8 mouse cellular contexts compared by ENCODE assay signal in genomic region chr1:180268249-180269031, GRCm38 (mm10). TPM values are rescaled to one million over a fixed set of nuclear protein-coding genes. Genes with fewer than 3 reads are reported as not detected.
DNase-seq lines count a peak whose midpoint lies in the region; ATAC-seq and TF ChIP-seq lines count a peak whose summit lies in the region.

No protein-coding gene starts in this region.

- no peak; the same call in none of the 2 replicates for TF ChIP-seq RAD21 in CH12.LX (IDR thresholded peaks at IDR 0.05; ENCODE audit: low read depth, low read length)

- WGBS in forebrain, embryonic 10.5 days: 18% methylated on average over 12 of the region's 12 CpGs
- 15% methylated on average over 12 of the region's 12 CpGs for WGBS in heart, postnatal 0 days
- 15% methylated on average over 12 of the region's 12 CpGs for WGBS in liver, embryonic 16.5 days (ENCODE audit: insufficient replicate concordance)
- 14% methylated on average over 12 of the region's 12 CpGs for WGBS in neural tube, embryonic 14.5 days

- in situ Hi-C loops in CH12.LX (cut with MboI; ENCODE audit: low pct_ligation_motif_present, low pct_unique_long_range_greater_than_20kb, low sequenced_read_pairs): loop anchor here (25.0 kb wide), 2 partner anchors 269 to 494 kb away; no protein-coding TSS in a partner anchor

- H3K4me2 ChIP-seq in CH12.LX (ENCODE audit: insufficient read depth, low read depth, poor library complexity, severe bottlenecking): 0 out of 2 replicates have a peak overlapping the region, but pooled peaks have one; percentile 16
- H3K4me2 ChIP-seq in heart, postnatal 0 days (ENCODE audit: low read depth, low read length): no peak overlapping the region
- no peak overlapping the region for H3K4me2 ChIP-seq in liver, embryonic 16.5 days (ENCODE audit: low read depth, low read length)
- H3K4me2 ChIP-seq in neural tube, embryonic 14.5 days (ENCODE audit: low read depth, low read length): no peak overlapping the region

- no peak overlapping the region for H3K9ac ChIP-seq in CH12.LX (ENCODE audit: insufficient read depth, low read depth)
- no peak overlapping the region for H3K9ac ChIP-seq in heart, postnatal 0 days (replicated peaks; ENCODE audit: low read depth, low read length)
- no peak overlapping the region for H3K9ac ChIP-seq in liver, embryonic 16.5 days (ENCODE audit: low read depth, low read length)
- no peak overlapping the region for H3K9ac ChIP-seq in neural tube, embryonic 14.5 days (replicated peaks; ENCODE audit: low read depth, low read length)

- peak; percentile 85 for ATAC-seq in heart, postnatal 0 days (ENCODE audit: insufficient read depth, low read depth)
- ATAC-seq in liver, embryonic 16.5 days (ENCODE audit: low read depth): peak; percentile 63
- ATAC-seq in neural tube, embryonic 14.5 days (ENCODE audit: low read depth): peak; percentile 89

- H3K27ac ChIP-seq in CH12.LX (ENCODE audit: insufficient read depth, low read depth): no peak overlapping the region
- 0 out of 2 replicates have a peak overlapping the region, but pooled peaks have one; percentile 40 for H3K27ac ChIP-seq in forebrain, embryonic 10.5 days
- H3K27ac ChIP-seq in heart, postnatal 0 days (ENCODE audit: low read depth): no peak overlapping the region
- H3K27ac ChIP-seq in liver, embryonic 16.5 days (ENCODE audit: low read length): no peak overlapping the region
- no peak overlapping the region for H3K27ac ChIP-seq in neural tube, embryonic 14.5 days (ENCODE audit: low read depth, low read length)
- H3K27ac ChIP-seq in testis, adult 2 months (ENCODE audit: control insufficient read depth, insufficient read depth, low read depth, low read length): no peak overlapping the region

- no peaks in the 10 kb centered on the region for H3K79me2 ChIP-seq in CH12.LX (replicated peaks; ENCODE audit: control insufficient read depth, extremely low read depth, insufficient read depth, poor library complexity, severe bottlenecking)

- TF ChIP-seq EP300 in CH12.LX (IDR thresholded peaks at IDR 0.05; ENCODE audit: low read length): no peak; the same call in 1 of the 2 replicates
- TF ChIP-seq EP300 in heart, postnatal 0 days (IDR thresholded peaks at IDR 0.05; ENCODE audit: low read depth): peak; percentile 76

- dilution Hi-C loops in CH12.LX (cut with MboI; ENCODE audit: extremely low pct_ligation_motif_present, extremely low pct_unique_long_range_greater_than_20kb, low sequenced_read_pairs): no loop called here

- H3K9me3 ChIP-seq in CH12.LX (replicated peaks; ENCODE audit: low read length): no peaks in the 10 kb centered on the region
- no peaks in the 10 kb centered on the region for H3K9me3 ChIP-seq in forebrain, embryonic 10.5 days
- H3K9me3 ChIP-seq in heart, postnatal 0 days (replicated peaks; ENCODE audit: control insufficient read depth, low read length): no peaks in the 10 kb centered on the region
- no peaks in the 10 kb centered on the region for H3K9me3 ChIP-seq in liver, embryonic 16.5 days (replicated peaks; ENCODE audit: control insufficient read depth, low read length)
- no peaks in the 10 kb centered on the region for H3K9me3 ChIP-seq in neural tube, embryonic 14.5 days (ENCODE audit: control insufficient read depth, low read length)

- H3K36me3 ChIP-seq in CH12.LX (replicated peaks in 1 of 2; ENCODE audit: control insufficient read depth in 1 of 2, insufficient read depth in 1 of 2, low read length in 1 of 2): no peaks in the 10 kb centered on the region
- no peaks in the 10 kb centered on the region for H3K36me3 ChIP-seq in forebrain, embryonic 10.5 days (replicated peaks)
- no peaks in the 10 kb centered on the region for H3K36me3 ChIP-seq in heart, postnatal 0 days (replicated peaks; ENCODE audit: control insufficient read depth, insufficient read depth, low read length)
- H3K36me3 ChIP-seq in liver, embryonic 16.5 days (ENCODE audit: control insufficient read depth, insufficient read depth): no peaks in the 10 kb centered on the region
- no peaks in the 10 kb centered on the region for H3K36me3 ChIP-seq in neural tube, embryonic 14.5 days (ENCODE audit: control insufficient read depth, insufficient read depth, low read length)
- H3K36me3 ChIP-seq in testis, adult 2 months (ENCODE audit: control insufficient read depth, insufficient read depth, low read length): no peaks in the 10 kb centered on the region

- H3K4me3 ChIP-seq in CH12.LX (replicated peaks in 1 of 3; ENCODE audit: low read depth in 2 of 3, low read length in 2 of 3, poor library complexity in 1 of 3): no peak overlapping the region
- no peak overlapping the region for H3K4me3 ChIP-seq in forebrain, embryonic 10.5 days
- H3K4me3 ChIP-seq in heart, postnatal 0 days (ENCODE audit: low read depth, low read length): no peak overlapping the region
- no peak overlapping the region for H3K4me3 ChIP-seq in liver, embryonic 16.5 days (ENCODE audit: low read depth, low read length)
- no peak overlapping the region for H3K4me3 ChIP-seq in neural tube, embryonic 14.5 days (ENCODE audit: low read depth, low read length)
- no peak overlapping the region for H3K4me3 ChIP-seq in testis, adult 2 months (ENCODE audit: control insufficient read depth, low read depth, low read length)

- H3K27me3 ChIP-seq in CH12.LX (replicated peaks): no peaks in the 10 kb centered on the region
- H3K27me3 ChIP-seq in forebrain, embryonic 10.5 days (ENCODE audit: poor library complexity, severe bottlenecking): peaks cover 27% of the 10 kb centered on the region
- peaks cover 5% of the 10 kb centered on the region; the same call in 1 of the 2 replicates for H3K27me3 ChIP-seq in heart, postnatal 0 days (ENCODE audit: control insufficient read depth, insufficient read depth, low read length)
- H3K27me3 ChIP-seq in liver, embryonic 16.5 days (ENCODE audit: control insufficient read depth, insufficient read depth, low read depth, low read length): no peaks in the 10 kb centered on the region; the same call in 1 of the 2 replicates
- H3K27me3 ChIP-seq in neural tube, embryonic 14.5 days (ENCODE audit: control insufficient read depth, insufficient read depth, low read length): no peaks in the 10 kb centered on the region
- no peaks in the 10 kb centered on the region for H3K27me3 ChIP-seq in testis, adult 2 months (ENCODE audit: control insufficient read depth, insufficient read depth, low read length)

- TF ChIP-seq POLR2A in CH12.LX (IDR thresholded peaks at IDR 0.05; ENCODE audit: low read depth, low read length): no peak
- TF ChIP-seq POLR2A in testis, adult 2 months (IDR thresholded peaks at IDR 0.05; ENCODE audit: control insufficient read depth, low read depth, low read length): no peak

- peak; percentile 92 for DNase-seq in CH12.LX (ENCODE audit: extremely low read depth)
- DNase-seq in c-Kit-negative CD71-positive TER-119-positive erythroid progenitor cells, embryonic 14.5 days (ENCODE audit: low read depth, low spot score): peak; percentile 73
- peak; percentile 89 for DNase-seq in forebrain, embryonic 10.5 days (ENCODE audit: extremely low spot score, low spot score)
- peak; percentile 84 for DNase-seq in heart, postnatal 0 days (ENCODE audit: low spot score)
- DNase-seq in kidney, postnatal 36 days: peak; percentile 93 to 96

- peak; percentile 50 to 100 for TF ChIP-seq CTCF in CH12.LX (conservative IDR thresholded peaks at IDR 0.05 in 1 of 2, IDR thresholded peaks at IDR 0.05 in 1 of 2; ENCODE audit: low read depth in 2 of 2, low read length in 2 of 2)
- TF ChIP-seq CTCF in heart, postnatal 0 days (IDR thresholded peaks at IDR 0.05; ENCODE audit: low read depth): peak; percentile 100
- peak; percentile 90 for TF ChIP-seq CTCF in testis, adult 2 months (IDR thresholded peaks at IDR 0.05; ENCODE audit: control insufficient read depth, insufficient read depth, insufficient replicate concordance, low read depth, low read length)

- peaks cover 5 to 38% of the 10 kb centered on the region in 2 experiments for H3K4me1 ChIP-seq in CH12.LX (ENCODE audit: control insufficient read depth in 1 of 2, insufficient read depth in 2 of 2)
- peaks cover 18% of the 10 kb centered on the region for H3K4me1 ChIP-seq in forebrain, embryonic 10.5 days
- H3K4me1 ChIP-seq in heart, postnatal 0 days (ENCODE audit: control insufficient read depth, insufficient read depth): 0 out of 2 replicates have a peak, but pooled peaks cover 2% of the 10 kb centered on the region
- H3K4me1 ChIP-seq in liver, embryonic 16.5 days (ENCODE audit: control insufficient read depth, low read depth, low read length): peaks cover 17% of the 10 kb centered on the region
- H3K4me1 ChIP-seq in neural tube, embryonic 14.5 days (ENCODE audit: control insufficient read depth, insufficient read depth, low read length): no peaks in the 10 kb centered on the region
- no peaks in the 10 kb centered on the region; the same call in 1 of the 2 replicates for H3K4me1 ChIP-seq in testis, adult 2 months (ENCODE audit: control insufficient read depth, insufficient read depth, low read length)

TF ChIP-seq in CH12.LX, 34 proteins besides CTCF, POLR2A, EP300 and RAD21 (continues in another document):
- TF ChIP-seq TCF12 (IDR thresholded peaks at IDR 0.05; ENCODE audit: low read depth, low read length): peak; percentile 47; the same call in 1 of the 2 replicates
- peak; percentile 86; the same call in 1 of the 2 replicates for TF ChIP-seq MAZ (IDR thresholded peaks at IDR 0.05; ENCODE audit: low read depth, low read length)
- TF ChIP-seq PAX5 (IDR thresholded peaks at IDR 0.05; ENCODE audit: low read length): no peak
- peak; percentile 23; the same call in 1 of the 2 replicates for TF ChIP-seq NRF1 (IDR thresholded peaks at IDR 0.05; ENCODE audit: low read depth, low read length)
- TF ChIP-seq GABPA (IDR thresholded peaks at IDR 0.05; ENCODE audit: insufficient replicate concordance, low read depth, low read length): no peak
- TF ChIP-seq MAX (IDR thresholded peaks at IDR 0.05; ENCODE audit: low read length): no peak
- TF ChIP-seq SIN3A (IDR thresholded peaks at IDR 0.05; ENCODE audit: low read length): peak; percentile 90
- TF ChIP-seq NELFE (IDR thresholded peaks at IDR 0.05; ENCODE audit: low read depth, low read length): peak; percentile 94; the same call in 1 of the 2 replicates
- TF ChIP-seq ZC3H11A (IDR thresholded peaks at IDR 0.05; ENCODE audit: low read depth, low read length): peak; percentile 100
- no peak for TF ChIP-seq USF1 (IDR thresholded peaks at IDR 0.05; ENCODE audit: low read depth, low read length)

RNA-seq across cellular contexts. Expression of gene Psen2, which starts 5.2 kb away (rescaled TPM):
- total RNA-seq in CH12.LX (2012; rRNA removed): 36.8 and 45.3 TPM in 2 replicates
- 23.4 and 24.2 TPM in 2 replicates for total RNA-seq in CH12.LX (2014; rRNA removed)
- polyA plus RNA-seq in CH12.LX (2012; ENCODE audit: insufficient read length, low read depth): 46.1 and 47.6 TPM in 2 replicates
- 6.4 and 6.5 TPM in 2 replicates for polyA plus RNA-seq in forebrain, embryonic 10.5 days (2016; fragmentation: Nextera tagmentation; extraction: Ambion mirVana)
- 30.8 and 33.3 TPM in 2 replicates for total RNA-seq in heart, postnatal 0 days (2014; rRNA removed; ENCODE audit: low replicate concordance)
- 15.2 and 16.4 TPM in 2 replicates for polyA plus RNA-seq in heart, postnatal 0 days (2015; fragmentation: Nextera tagmentation; extraction: Ambion mirVana)
- polyA plus RNA-seq in liver, embryonic 16.5 days (2015; fragmentation: Nextera tagmentation; extraction: Ambion mirVana): 32.2 and 37.0 TPM in 2 replicates
- polyA plus RNA-seq in neural tube, embryonic 14.5 days (2014; fragmentation: Nextera tagmentation; extraction: Ambion mirVana): 14.1 and 16.3 TPM in 2 replicates
- polyA plus RNA-seq in testis, adult 2 months (2012; rRNA removed): 8.7 and 8.8 TPM in 2 replicates
